9 mouse cellular contexts compared by ENCODE assay signal in the genomic region with DNA sequence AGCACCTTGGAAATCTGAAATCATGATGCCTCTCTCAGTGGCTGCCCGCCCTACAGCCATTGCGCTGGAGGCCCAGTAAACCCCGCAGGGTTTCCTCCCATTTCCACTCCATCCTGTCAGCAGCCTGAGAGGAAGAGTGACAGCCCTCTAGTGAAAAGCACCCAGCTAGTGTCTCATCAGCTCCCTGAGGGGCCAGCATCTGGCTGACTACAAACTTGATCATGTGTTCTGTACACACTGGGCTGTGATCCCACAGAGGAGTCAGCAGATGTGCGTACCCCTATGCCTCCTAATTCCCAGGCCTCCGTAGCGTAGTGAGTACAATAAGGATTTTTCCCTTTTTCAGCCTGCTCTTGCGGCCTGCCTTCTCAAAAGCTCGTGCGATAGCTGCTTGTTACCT. TPM values are rescaled to one million over a fixed set of nuclear protein-coding genes. Genes with fewer than 3 reads are reported as not detected.
DNase-seq lines count a peak whose midpoint lies in the region; ATAC-seq and TF ChIP-seq lines count a peak whose summit lies in the region.
"Had no signal": no experiment of that assay in that cellular context is flagged by ENCODE, and none has a peak within 500 bp of the region (broad histone marks: within the 10 kb centered on the region; RNA-seq: fewer than 3 reads in every experiment).

No protein-coding gene starts in this region.

- DNase-seq in lung, adult 18-20 months, result no peak
- no peak for DNase-seq in cerebellum, postnatal 25 days
- DNase-seq in adrenal gland, postnatal 4 days (ENCODE audit: low spot score in 2 of 2), result no peak
- no peak for DNase-seq in layer of hippocampus, postnatal 10 days (ENCODE audit: low spot score in 2 of 2)
- DNase-seq: thymus, adult 18-20 months had no signal

- H3K4me3 ChIP-seq in lung, embryonic 16.5 days (ENCODE audit: low read length), result no peak overlapping the region
- no peak overlapping the region for H3K4me3 ChIP-seq in forebrain, embryonic 16.5 days (replicated peaks; ENCODE audit: low read length)
- H3K4me3 ChIP-seq in hindbrain, embryonic 16.5 days (ENCODE audit: low read length), result no peak overlapping the region
- H3K4me3 ChIP-seq in olfactory bulb, adult 2 months (ENCODE audit: insufficient read depth, low read depth, low read length), result no peak overlapping the region

- no peaks in the 10 kb centered on the region for H3K9me3 ChIP-seq in lung, embryonic 16.5 days (ENCODE audit: control insufficient read depth, low read length)
- no peaks in the 10 kb centered on the region for H3K9me3 ChIP-seq in forebrain, embryonic 16.5 days (ENCODE audit: control insufficient read depth, low read length)
- no peaks in the 10 kb centered on the region for H3K9me3 ChIP-seq in hindbrain, embryonic 16.5 days (ENCODE audit: control insufficient read depth, low read length)

- ATAC-seq in lung, embryonic 16.5 days (ENCODE audit: low read depth), result peak; percentile 73
- ATAC-seq in forebrain, embryonic 16.5 days, result peak; percentile 66
- peak; percentile 32; the same call in 1 of the 2 replicates for ATAC-seq in hindbrain, embryonic 16.5 days

- TF ChIP-seq CTCF in olfactory bulb, adult 2 months (IDR thresholded peaks at IDR 0.05; ENCODE audit: insufficient read depth, low read depth, low read length), result no peak

- peak overlapping the region; percentile 19 for H3K27ac ChIP-seq in lung, embryonic 16.5 days (ENCODE audit: low read length)
- peak overlapping the region; percentile 77 for H3K27ac ChIP-seq in forebrain, embryonic 16.5 days (ENCODE audit: low read length)
- peak overlapping the region; percentile 51 for H3K27ac ChIP-seq in hindbrain, embryonic 16.5 days (ENCODE audit: low read depth, low read length)
- peak overlapping the region; percentile 79 for H3K27ac ChIP-seq in olfactory bulb, adult 2 months (ENCODE audit: insufficient read depth, low read depth, low read length)

- TF ChIP-seq POLR2A in olfactory bulb, adult 2 months (IDR thresholded peaks at IDR 0.05; ENCODE audit: insufficient read depth, low read depth, low read length), result no peak

- peaks cover 51% of the 10 kb centered on the region for H3K4me1 ChIP-seq in lung, embryonic 16.5 days (replicated peaks; ENCODE audit: control insufficient read depth, insufficient read depth, low read length)
- H3K4me1 ChIP-seq in forebrain, embryonic 16.5 days (replicated peaks; ENCODE audit: control insufficient read depth, insufficient read depth, low read length), result peaks cover 35% of the 10 kb centered on the region
- peaks cover 28% of the 10 kb centered on the region for H3K4me1 ChIP-seq in hindbrain, embryonic 16.5 days (ENCODE audit: control insufficient read depth, insufficient read depth, low read depth, low read length)
- peaks cover 72% of the 10 kb centered on the region for H3K4me1 ChIP-seq in olfactory bulb, adult 2 months (ENCODE audit: control insufficient read depth, insufficient read depth, low read length)

- H3K4me2 ChIP-seq in lung, embryonic 16.5 days (ENCODE audit: low read depth, low read length), result no peak overlapping the region
- H3K4me2 ChIP-seq in forebrain, embryonic 16.5 days (ENCODE audit: low read length), result 0 out of 2 replicates have a peak overlapping the region, but pooled peaks have one; percentile 21
- no peak overlapping the region for H3K4me2 ChIP-seq in hindbrain, embryonic 16.5 days (ENCODE audit: low read length)

- 67% methylated on average over 9 of the region's 9 CpGs for WGBS in lung, embryonic 16.5 days
- 22% methylated on average over 9 of the region's 9 CpGs for WGBS in forebrain, embryonic 16.5 days
- 43% methylated on average over 9 of the region's 9 CpGs for WGBS in hindbrain, embryonic 16.5 days
- 46% methylated on average over 9 of the region's 9 CpGs for WGBS in olfactory bulb, adult 2 months

- H3K36me3 ChIP-seq in lung, embryonic 16.5 days (ENCODE audit: control insufficient read depth, insufficient read depth, low read length), result no peaks in the 10 kb centered on the region
- no peaks in the 10 kb centered on the region for H3K36me3 ChIP-seq in forebrain, embryonic 16.5 days (ENCODE audit: control insufficient read depth, insufficient read depth)
- no peaks in the 10 kb centered on the region for H3K36me3 ChIP-seq in hindbrain, embryonic 16.5 days (ENCODE audit: control insufficient read depth, insufficient read depth, low read length)

- no peak overlapping the region for H3K9ac ChIP-seq in lung, embryonic 16.5 days (ENCODE audit: low read length)
- 0 out of 2 replicates have a peak overlapping the region, but pooled peaks have one; percentile 22 for H3K9ac ChIP-seq in forebrain, embryonic 16.5 days (replicated peaks; ENCODE audit: low read depth, low read length)
- H3K9ac ChIP-seq in hindbrain, embryonic 16.5 days (ENCODE audit: low read depth, low read length), result 0 out of 2 replicates have a peak overlapping the region, but pooled peaks have one; percentile 1

- H3K27me3 ChIP-seq in lung, embryonic 16.5 days (ENCODE audit: control insufficient read depth, insufficient read depth, low read depth, low read length), result no peaks in the 10 kb centered on the region
- no peaks in the 10 kb centered on the region for H3K27me3 ChIP-seq in forebrain, embryonic 16.5 days (replicated peaks; ENCODE audit: control insufficient read depth, insufficient read depth, low read length)
- no peaks in the 10 kb centered on the region for H3K27me3 ChIP-seq in hindbrain, embryonic 16.5 days (replicated peaks; ENCODE audit: control insufficient read depth, insufficient read depth, low read length)

RNA-seq across cellular contexts. Expression of gene Galnt2, which starts 25.6 kb away (rescaled TPM):
- polyA plus RNA-seq in lung, embryonic 16.5 days (2015; fragmentation: Nextera tagmentation; extraction: Ambion mirVana), result 36.8 and 46.4 TPM in 2 replicates
- 47.8 and 48.9 TPM in 2 replicates for polyA plus RNA-seq in forebrain, embryonic 16.5 days (2015; fragmentation: Nextera tagmentation; extraction: Ambion mirVana)
- 33.8 and 40.2 TPM in 2 replicates for polyA plus RNA-seq in hindbrain, embryonic 16.5 days (2015; fragmentation: Nextera tagmentation; extraction: Ambion mirVana)
- not detected in 2 replicates for polyA plus RNA-seq in olfactory bulb, adult 2 months (2012; ENCODE audit: insufficient read depth, insufficient read length, low replicate concordance, missing spikeins)
- 10 to 100 TPM; 65.3 to 81.1 TPM for total RNA-seq in adrenal gland, postnatal 4 days (2021)
- 10 to 100 TPM; 66.7 to 67.9 TPM for total RNA-seq in layer of hippocampus, postnatal 10 days (2021)

Comparison
In these comparisons a context has a peak if more than half of its experiments do, and no peak if none do; other contexts are left out.
1. H3K27ac ChIP-seq: peak in every context shown above with its lines; median percentile 79 in olfactory bulb, adult 2 months; 77 in forebrain, embryonic 16.5 days; 51 in hindbrain, embryonic 16.5 days; 19 in lung, embryonic 16.5 days.
2. RNA of gene Galnt2, which starts 25.6 kb away (polyA plus RNA-seq): 47.8 to 48.9 TPM in forebrain, embryonic 16.5 days, 36.8 to 46.4 TPM in lung, embryonic 16.5 days and 33.8 to 40.2 TPM in hindbrain, embryonic 16.5 days; not detected in olfactory bulb, adult 2 months; every median in the first group is over 10 times any median in the second.
3. Peak in every context shown above with its lines, with median percentiles within 50 percentile points of each other: ATAC-seq.